12 mouse cellular contexts compared by ENCODE assay signal in the genomic region with DNA sequence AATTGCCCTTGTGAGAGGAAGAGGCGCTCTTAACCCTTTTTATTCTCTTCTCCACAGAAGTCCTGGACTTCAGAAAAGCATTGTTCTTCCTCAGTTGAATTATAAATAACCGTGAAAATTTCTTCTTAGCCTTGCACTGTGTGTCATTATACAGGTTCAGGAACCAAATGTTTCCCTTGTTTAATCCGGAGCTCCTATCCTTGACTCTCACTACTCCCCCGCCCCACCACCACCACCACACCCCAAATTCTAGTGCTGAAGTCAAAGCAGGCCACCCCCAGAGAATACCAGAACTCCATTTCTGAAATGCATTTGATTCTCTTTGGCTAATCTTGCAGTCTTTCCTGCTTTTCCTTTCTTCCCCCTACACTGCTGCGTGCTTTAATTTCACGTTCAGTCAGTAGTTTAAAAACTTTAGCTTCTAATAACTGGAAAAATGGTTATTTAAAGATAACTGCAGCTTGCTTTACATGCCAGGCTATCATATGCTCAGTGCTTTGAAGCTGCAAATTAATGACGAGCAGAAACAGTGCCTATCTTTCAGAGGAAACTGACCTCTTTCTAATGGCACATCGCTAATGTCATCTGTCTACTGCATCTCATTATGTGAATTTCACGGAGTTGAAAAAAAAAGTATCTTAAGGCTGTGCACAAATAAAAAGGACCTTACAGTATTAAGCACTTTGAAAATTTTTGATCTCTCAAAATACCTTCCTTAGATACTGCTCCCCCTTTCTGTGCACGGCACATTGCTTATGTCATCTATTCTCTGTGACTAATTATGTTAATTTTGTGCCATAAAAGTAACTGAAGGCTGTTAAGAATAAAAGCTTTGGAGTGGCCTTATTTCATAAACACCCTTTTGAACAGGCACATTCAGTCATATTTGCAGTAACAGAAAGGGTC.
DNase-seq lines count a peak whose midpoint lies in the region; ATAC-seq lines count a peak whose summit lies in the region.
"Had no signal": no experiment of that assay in that cellular context is flagged by ENCODE, and none has a peak within 500 bp of the region (broad histone marks: within the 10 kb centered on the region; RNA-seq: fewer than 3 reads in every experiment).

No protein-coding gene starts in this region.

- no peak overlapping the region for H3K9ac ChIP-seq in midbrain, embryonic 12.5 days (replicated peaks)
- H3K9ac ChIP-seq: embryonic facial prominence, embryonic 15.5 days had no signal

- peak; percentile 67 for ATAC-seq in midbrain, embryonic 12.5 days (ENCODE audit: low FRiP score, low read depth)
- ATAC-seq in megakaryocyte, adult 5-6 weeks (ENCODE audit: poor library complexity, severe bottlenecking): no peak

- peak overlapping the region; percentile 35; the same call in 1 of the 2 replicates for H3K27ac ChIP-seq in midbrain, embryonic 12.5 days (replicated peaks)
- H3K27ac ChIP-seq: embryonic facial prominence, embryonic 15.5 days; gastrocnemius, adult 2 months; kidney, postnatal 0 days had no signal

- no peak overlapping the region for H3K4me3 ChIP-seq in midbrain, embryonic 12.5 days
- H3K4me3 ChIP-seq: embryonic facial prominence, embryonic 15.5 days; gastrocnemius, adult 2 months had no signal

- peak; percentile 30 for DNase-seq in embryo, embryonic 11 days
- DNase-seq in embryo, embryonic 10 days (ENCODE audit: low spot score): no peak
- peak; percentile 65 for DNase-seq in retina, embryonic 14.5 days (ENCODE audit: low spot score)
- DNase-seq in retina, postnatal 1 day: no peak
- no peak for DNase-seq in left cerebral cortex, adult 9 months (ENCODE audit: low spot score in 2 of 2)
- DNase-seq in cerebellum, postnatal 25 days: no peak
- DNase-seq: cerebellum, adult 8-10 months; gastrocnemius, adult 2 months had no signal

- no peaks in the 10 kb centered on the region for H3K27me3 ChIP-seq in midbrain, embryonic 12.5 days
- H3K27me3 ChIP-seq: embryonic facial prominence, embryonic 15.5 days had no signal

- 24% methylated on average over 10 of the region's 10 CpGs for WGBS in midbrain, embryonic 12.5 days

- H3K4me1 ChIP-seq in midbrain, embryonic 12.5 days: peaks cover 12% of the 10 kb centered on the region

- peak overlapping the region; percentile 34 for H3K4me2 ChIP-seq in midbrain, embryonic 12.5 days (replicated peaks)
- H3K4me2 ChIP-seq: embryonic facial prominence, embryonic 15.5 days had no signal

- H3K36me3 ChIP-seq in midbrain, embryonic 12.5 days: no peaks in the 10 kb centered on the region
- H3K36me3 ChIP-seq: embryonic facial prominence, embryonic 15.5 days had no signal

- H3K9me3 ChIP-seq in midbrain, embryonic 12.5 days: no peaks in the 10 kb centered on the region
- H3K9me3 ChIP-seq: embryonic facial prominence, embryonic 15.5 days had no signal

Comparison
In these comparisons a context has a peak if more than half of its experiments do, and no peak if none do; other contexts are left out.
1. DNase-seq: peak in embryo, embryonic 11 days (single experiment) and retina, embryonic 14.5 days (single experiment); none in embryo, embryonic 10 days (single experiment), retina, postnatal 1 day (single experiment), left cerebral cortex, adult 9 months (0 of 2) and cerebellum, postnatal 25 days (0 of 2).